20 mouse cellular contexts compared by ENCODE assay signal in genomic region chr12:33153131-33153530, GRCm38 (mm10). TPM values are rescaled to one million over a fixed set of nuclear protein-coding genes. Genes with fewer than 3 reads are reported as not detected.
A peak's percentile ranks its signal among the peaks of the same experiment; 100 is the strongest.
DNase-seq lines count a peak whose midpoint lies in the region; ATAC-seq and TF ChIP-seq lines count a peak whose summit lies in the region.
"Had no signal": no experiment of that assay in that cellular context is flagged by ENCODE, and none has a peak within 500 bp of the region (broad histone marks: within the 10 kb centered on the region; RNA-seq: fewer than 3 reads in every experiment).

No protein-coding gene starts in this region.

- H3K27ac ChIP-seq in intestine, embryonic 16.5 days (ENCODE audit: low read length): no peak overlapping the region
- no peak overlapping the region for H3K27ac ChIP-seq in intestine, embryonic 15.5 days
- H3K27ac ChIP-seq in liver, embryonic 14.5 days: peak overlapping the region; percentile 0
- no peak overlapping the region for H3K27ac ChIP-seq in forebrain, embryonic 12.5 days
- H3K27ac ChIP-seq: embryonic facial prominence, embryonic 15.5 days; heart, embryonic 13.5 days; hindbrain, embryonic 12.5 days had no signal

- no peak for TF ChIP-seq CTCF in liver, embryonic 14.5 days (IDR thresholded peaks at IDR 0.05; ENCODE audit: low read depth)

- H3K36me3 ChIP-seq in intestine, embryonic 16.5 days (ENCODE audit: control insufficient read depth, insufficient read depth, low read length): no peaks in the 10 kb centered on the region
- no peaks in the 10 kb centered on the region for H3K36me3 ChIP-seq in intestine, embryonic 15.5 days
- no peaks in the 10 kb centered on the region for H3K36me3 ChIP-seq in liver, embryonic 14.5 days (replicated peaks; ENCODE audit: control insufficient read depth, insufficient read depth, low read depth)
- no peaks in the 10 kb centered on the region for H3K36me3 ChIP-seq in forebrain, embryonic 12.5 days (replicated peaks)
- H3K36me3 ChIP-seq: embryonic facial prominence, embryonic 15.5 days had no signal

- no peaks in the 10 kb centered on the region for H3K27me3 ChIP-seq in intestine, embryonic 16.5 days (replicated peaks; ENCODE audit: control insufficient read depth, insufficient read depth, low read length)
- H3K27me3 ChIP-seq in intestine, embryonic 15.5 days (replicated peaks): no peaks in the 10 kb centered on the region
- no peaks in the 10 kb centered on the region for H3K27me3 ChIP-seq in liver, embryonic 14.5 days (ENCODE audit: control insufficient read depth, insufficient read depth, low read length)
- no peaks in the 10 kb centered on the region for H3K27me3 ChIP-seq in forebrain, embryonic 12.5 days
- H3K27me3 ChIP-seq: embryonic facial prominence, embryonic 15.5 days; heart, embryonic 13.5 days; hindbrain, embryonic 12.5 days had no signal

- 57% methylated on average over 7 of the region's 7 CpGs for WGBS in intestine, embryonic 16.5 days
- 61% methylated on average over 7 of the region's 7 CpGs for WGBS in intestine, embryonic 15.5 days
- WGBS in liver, embryonic 14.5 days (ENCODE audit: insufficient replicate concordance): 48% methylated on average over 7 of the region's 7 CpGs
- WGBS in forebrain, embryonic 12.5 days: 84% methylated on average over 7 of the region's 7 CpGs

- H3K9ac ChIP-seq in intestine, embryonic 16.5 days (ENCODE audit: low read depth, low read length): 0 out of 2 replicates have a peak overlapping the region, but pooled peaks have one; percentile 14
- H3K9ac ChIP-seq in intestine, embryonic 15.5 days: no peak overlapping the region
- H3K9ac ChIP-seq in liver, embryonic 14.5 days (replicated peaks): no peak overlapping the region; the same call in 1 of the 2 replicates
- H3K9ac ChIP-seq in forebrain, embryonic 12.5 days: no peak overlapping the region
- H3K9ac ChIP-seq: embryonic facial prominence, embryonic 15.5 days; heart, embryonic 13.5 days; hindbrain, embryonic 12.5 days had no signal

- H3K9me3 ChIP-seq in intestine, embryonic 16.5 days (ENCODE audit: control insufficient read depth, low read length): no peaks in the 10 kb centered on the region
- H3K9me3 ChIP-seq in intestine, embryonic 15.5 days: no peaks in the 10 kb centered on the region
- H3K9me3 ChIP-seq in liver, embryonic 14.5 days (ENCODE audit: control insufficient read depth, low read length): no peaks in the 10 kb centered on the region
- no peaks in the 10 kb centered on the region for H3K9me3 ChIP-seq in forebrain, embryonic 12.5 days
- H3K9me3 ChIP-seq: embryonic facial prominence, embryonic 15.5 days; heart, embryonic 13.5 days; hindbrain, embryonic 12.5 days had no signal

- intact Hi-C loops in heart, postnatal 14 days (cut with DNase I): loop anchor here (2.0 kb wide), 1 partner anchor 182 kb away; no protein-coding TSS in a partner anchor

- TF ChIP-seq EP300 in liver, embryonic 14.5 days (IDR thresholded peaks at IDR 0.05; ENCODE audit: low read depth): no peak; the same call in 1 of the 2 replicates

- DNase-seq in liver, embryonic 14.5 days (ENCODE audit: low read depth in 3 of 3, low spot score in 3 of 3): no peak
- no peak for DNase-seq in left cerebral cortex, adult 18-20 months (ENCODE audit: low spot score in 2 of 2)
- DNase-seq in heart, postnatal 14 days: no peak
- DNase-seq: adrenal gland, adult 8-10 months; adrenal gland, postnatal 36 days; cerebellum, adult 2 months; cerebellum, postnatal 10 days; embryo, embryonic 11 days; gastrocnemius, postnatal 36 days; heart, adult 11 months; heart, postnatal 4 days had no signal

- H3K4me2 ChIP-seq in intestine, embryonic 16.5 days (ENCODE audit: low read depth, low read length): no peak overlapping the region
- H3K4me2 ChIP-seq in intestine, embryonic 15.5 days (replicated peaks): no peak overlapping the region
- peak overlapping the region; percentile 38 for H3K4me2 ChIP-seq in liver, embryonic 14.5 days (ENCODE audit: low read depth)
- no peak overlapping the region for H3K4me2 ChIP-seq in forebrain, embryonic 12.5 days
- H3K4me2 ChIP-seq: embryonic facial prominence, embryonic 15.5 days; heart, embryonic 13.5 days; hindbrain, embryonic 12.5 days had no signal

- no peak for ATAC-seq in intestine, embryonic 16.5 days
- no peak for ATAC-seq in intestine, embryonic 15.5 days
- 0 out of 2 replicates have a peak, but pooled peaks have one; percentile 28 for ATAC-seq in erythroid progenitor cell, adult 5-6 weeks (replicated peaks; ENCODE audit: low FRiP score, poor library complexity, severe bottlenecking)
- no peak for ATAC-seq in liver, embryonic 14.5 days (ENCODE audit: insufficient read depth)
- no peak for ATAC-seq in forebrain, embryonic 12.5 days (ENCODE audit: low FRiP score)
- ATAC-seq: forebrain, embryonic 14.5 days; hindbrain, embryonic 16.5 days had no signal

- no peak overlapping the region for H3K4me3 ChIP-seq in intestine, embryonic 16.5 days (ENCODE audit: low read length)
- no peak overlapping the region for H3K4me3 ChIP-seq in intestine, embryonic 15.5 days (replicated peaks)
- H3K4me3 ChIP-seq in liver, embryonic 14.5 days (ENCODE audit: insufficient read depth in 1 of 2, low read depth in 2 of 2, low read length in 2 of 2): no peak overlapping the region
- H3K4me3 ChIP-seq in forebrain, embryonic 12.5 days (replicated peaks): no peak overlapping the region
- H3K4me3 ChIP-seq: embryonic facial prominence, embryonic 15.5 days; heart, embryonic 13.5 days; hindbrain, embryonic 12.5 days had no signal

- peaks cover 14% of the 10 kb centered on the region for H3K4me1 ChIP-seq in intestine, embryonic 16.5 days (ENCODE audit: control insufficient read depth, insufficient read depth, low read length)
- peaks cover 15% of the 10 kb centered on the region; the same call in 1 of the 2 replicates for H3K4me1 ChIP-seq in intestine, embryonic 15.5 days (replicated peaks)
- peaks cover 34 to 40% of the 10 kb centered on the region in 2 experiments for H3K4me1 ChIP-seq in liver, embryonic 14.5 days (replicated peaks; ENCODE audit: control insufficient read depth in 2 of 2, insufficient read depth in 2 of 2, low read length in 1 of 2)
- peaks cover 16% of the 10 kb centered on the region for H3K4me1 ChIP-seq in forebrain, embryonic 12.5 days

RNA-seq across cellular contexts. Expression of gene Atxn7l1, which starts 5.6 kb away (rescaled TPM):
- polyA plus RNA-seq in intestine, embryonic 16.5 days (2015; fragmentation: Nextera tagmentation; extraction: Ambion mirVana): 12.9 and 14.5 TPM in 2 replicates
- polyA plus RNA-seq in intestine, embryonic 15.5 days (2015; fragmentation: Nextera tagmentation; extraction: Ambion mirVana): 12.5 and 13.5 TPM in 2 replicates
- 127 and 158 TPM in 2 replicates for total RNA-seq in erythroid progenitor cell, adult 5-6 weeks (2015; ENCODE audit: low replicate concordance)
- 70.7 and 76.5 TPM in 2 replicates for total RNA-seq in erythroid progenitor cell, adult 5-6 weeks (2017; ENCODE audit: low replicate concordance)
- polyA plus RNA-seq in liver, embryonic 14.5 days (2012; rRNA removed): 11.9 and 13.3 TPM in 2 replicates
- polyA plus RNA-seq in liver, embryonic 14.5 days (2014; fragmentation: Nextera tagmentation; extraction: Ambion mirVana): 13.9 and 15.2 TPM in 2 replicates
- total RNA-seq in left cerebral cortex, adult 18-20 months (2021): 10 to 100 TPM; 50.2 to 60.1 TPM
- total RNA-seq in heart, postnatal 14 days (2021): 10 to 100 TPM; 17.1 to 18.6 TPM
- 12.8 and 15.0 TPM in 2 replicates for polyA plus RNA-seq in forebrain, embryonic 12.5 days (2016; fragmentation: Nextera tagmentation; extraction: Ambion mirVana)
